Mouse (Mus musculus) liver, embryonic 14.5 days (tissue): ENCODE measurements around the gene Mast3.

ENCODE experiments used
- CTCF ChIP-seq: IDR thresholded peaks from 2 replicates; pipeline ENCODE4 v1.5.1; 2016; ENCODE audit warnings: antibody characterized with exemption, low read depth, control low read depth
- EP300 ChIP-seq: IDR thresholded peaks from 2 replicates; pipeline ENCODE4 v1.6.1; 2016; ENCODE audit warnings: antibody characterized with exemption, low read depth

GRCm38 (mm10) chr8:70768231-70768776 is 36.5 kb downstream of the Mast3 start:
- TF ChIP-seq CTCF (no peak), EP300 (no peak)
